Mouse (Mus musculus) bone marrow, adult 2 months (tissue): ENCODE data around the gene Yy1.

ENCODE experiments used
- CTCF ChIP-seq: fragments of 200-500 bp; IDR thresholded peaks from 2 replicates; pipeline ENCODE4 v1.5.1; 2011; ENCODE audit warnings: low read length, control low read depth; ENCODE audit not compliant: control insufficient read depth, insufficient read depth
- POLR2A ChIP-seq: fragments of 200-500 bp; IDR thresholded peaks from 2 replicates; pipeline ENCODE4 v1.6.1; 2011; ENCODE audit warnings: low read depth, mild to moderate bottlenecking, control low read depth, low read length, borderline replicate concordance; ENCODE audit not compliant: control insufficient read depth

- TF ChIP-seq CTCF (no peak), POLR2A (no peak)
Measured at GRCm38 (mm10) chr12:108801613-108802012, 8.8 kb downstream of the Yy1 start.
